Mouse (Mus musculus): ENCODE results near the gene Gm19402.

- TF ChIP-seq POLR2A (IDR thresholded peaks at IDR 0.05; ENCODE audit: control insufficient read depth, extremely low read depth, insufficient read depth, low read length, poor library complexity): no peak
- no peak for TF ChIP-seq CTCF (IDR thresholded peaks at IDR 0.05; ENCODE audit: borderline replicate concordance, control insufficient read depth, extremely low read depth, insufficient read depth, low read length, poor library complexity)
These were observed 34.3 kb upstream of the Gm19402 start for GRCm38 (mm10) chr10:77724855-77725254.
